Mouse (Mus musculus) MEL (cell line): ENCODE results near the gene Pla2g3. TPM values are rescaled to one million over a fixed set of nuclear protein-coding genes. Genes with fewer than 3 reads are reported as not detected.

Experiments used
- DNase-seq: peaks from one replicate; pipeline ENCODE4 v3.0.0; 2011; ENCODE audit warnings: low read depth, low spot score
- H3K27ac ChIP-seq: 2 replicates; pipeline ENCODE4 v1.5.1; 2012; ENCODE audit warnings: low read depth, mild to moderate bottlenecking, control low read depth, low read length, moderate library complexity; ENCODE audit not compliant: control insufficient read depth
- H3K27me3 ChIP-seq, 2 experiments: fragments of 150-350 bp in 1 of 2; sonication (generic) in 1 of 2; 2 replicates each; pipeline ENCODE4 v1.6.1; 2012; ENCODE audit warnings: low read length in 2 of 2, mild to moderate bottlenecking in 2 of 2, improper control_type of control experiment in 1 of 2, moderate library complexity in 1 of 2; ENCODE audit not compliant: insufficient read depth in 2 of 2, control insufficient read depth in 1 of 2
- H3K36me3 ChIP-seq, 2 experiments: 2 replicates each; pipeline ENCODE4 v1.6.1; 2012 to 2014; ENCODE audit warnings: low read length in 2 of 2, improper control_type of control experiment in 1 of 2, inconsistent platforms in 1 of 2, mild to moderate bottlenecking in 1 of 2; ENCODE audit not compliant: insufficient read depth in 2 of 2, control insufficient read depth in 1 of 2
- H3K4me1 ChIP-seq, 2 experiments: fragments of 150-350 bp in 1 of 2; sonication (generic) in 1 of 2; 2 replicates each; pipeline ENCODE4 v1.6.1; 2012; ENCODE audit warnings: low read length in 2 of 2, improper control_type of control experiment in 1 of 2, mild to moderate bottlenecking in 1 of 2; ENCODE audit not compliant: insufficient read depth in 2 of 2, control insufficient read depth in 1 of 2
- H3K4me3 ChIP-seq, 2 experiments: fragments of 150-350 bp in 1 of 2; sonication (generic) in 1 of 2; 2 replicates each; pipeline ENCODE4 v1.5.1; 2012; ENCODE audit warnings: low read depth in 2 of 2, low read length in 2 of 2, mild to moderate bottlenecking in 2 of 2, moderate library complexity in 2 of 2, control low read depth in 1 of 2, improper control_type of control experiment in 1 of 2; ENCODE audit not compliant: control insufficient read depth in 1 of 2, insufficient read depth in 1 of 2
- H3K79me2 ChIP-seq: 2 replicates; pipeline ENCODE4 v1.6.1; 2012; ENCODE audit warnings: mild to moderate bottlenecking, low read length, moderate library complexity; ENCODE audit not compliant: control insufficient read depth, poor library complexity, insufficient read depth
- H3K9ac ChIP-seq: 2 replicates; pipeline ENCODE4 v1.6.1; 2012; ENCODE audit warnings: low read depth, mild to moderate bottlenecking, control low read depth, low read length, moderate library complexity; ENCODE audit not compliant: control insufficient read depth, poor library complexity, severe bottlenecking
- H3K9me3 ChIP-seq: fragments of 150-350 bp; sonication (generic); replicated peaks from 2 replicates; pipeline ENCODE4 v1.6.1; 2012; ENCODE audit warnings: mild to moderate bottlenecking, low read length, improper control_type of control experiment, moderate library complexity; ENCODE audit not compliant: insufficient read depth
- CHD1 ChIP-seq: IDR thresholded peaks from 2 replicates; pipeline ENCODE4 v1.6.1; 2012; ENCODE audit warnings: low read depth, mild to moderate bottlenecking, inconsistent platforms, low read length, improper control_type of control experiment
- CHD2 ChIP-seq: IDR thresholded peaks from 2 replicates; pipeline ENCODE4 v1.6.1; 2011; ENCODE audit warnings: low read length, improper control_type of control experiment
- CTCF ChIP-seq, 3 experiments: IDR thresholded peaks in 2 of 3; conservative IDR thresholded peaks in 1 of 3; 2 replicates each; pipeline ENCODE4 v1.5.1; 2011 to 2012; ENCODE audit warnings: low read length in 3 of 3, low read depth in 2 of 3, mild to moderate bottlenecking in 2 of 3, improper control_type of control experiment in 1 of 3, inconsistent platforms in 1 of 3, mixed read lengths in 1 of 3, moderate library complexity in 1 of 3; ENCODE audit not compliant: control insufficient read depth in 1 of 3, insufficient read depth in 1 of 3, poor library complexity in 1 of 3, severe bottlenecking in 1 of 3
- E2F4 ChIP-seq: IDR thresholded peaks from 2 replicates; pipeline ENCODE4 v1.6.1; 2011; ENCODE audit warnings: low read depth, low read length, improper control_type of control experiment, borderline replicate concordance
- ELF1 ChIP-seq: IDR thresholded peaks from 2 replicates; pipeline ENCODE4 v1.6.1; 2014; ENCODE audit warnings: low read depth, mild to moderate bottlenecking, inconsistent platforms, low read length, improper control_type of control experiment, moderate library complexity
- EP300 ChIP-seq, 2 experiments: IDR thresholded peaks; 2 replicates each; pipeline ENCODE4 v1.6.1; 2011; ENCODE audit warnings: improper control_type of control experiment in 2 of 2, low read length in 2 of 2, low read depth in 1 of 2, mild to moderate bottlenecking in 1 of 2
- GATA1 ChIP-seq: IDR thresholded peaks from 2 replicates; pipeline ENCODE4 v1.6.1; 2011; ENCODE audit warnings: low read depth, low read length, improper control_type of control experiment
- HCFC1 ChIP-seq: IDR thresholded peaks from 2 replicates; pipeline ENCODE4 v1.6.1; 2012; ENCODE audit warnings: low read depth, mild to moderate bottlenecking, inconsistent platforms, low read length, improper control_type of control experiment, moderate library complexity
- JUND ChIP-seq: IDR thresholded peaks from 2 replicates; pipeline ENCODE4 v1.6.1; 2011; ENCODE audit warnings: low read depth, mild to moderate bottlenecking, improper control_type of control experiment, low read length
- MAX ChIP-seq: IDR thresholded peaks from 2 replicates; pipeline ENCODE4 v1.6.1; 2011; ENCODE audit warnings: low read length, improper control_type of control experiment
- MAZ ChIP-seq: IDR thresholded peaks from 2 replicates; pipeline ENCODE4 v1.6.1; 2012; ENCODE audit warnings: low read depth, mild to moderate bottlenecking, inconsistent platforms, low read length, improper control_type of control experiment
- MEF2A ChIP-seq: IDR thresholded peaks from 2 replicates; pipeline ENCODE4 v1.6.1; 2014; ENCODE audit warnings: low read depth, mild to moderate bottlenecking, inconsistent platforms, low read length, improper control_type of control experiment; ENCODE audit not compliant: poor library complexity, insufficient replicate concordance, severe bottlenecking; ENCODE audit errors: extremely low read depth
- MXI1 ChIP-seq: IDR thresholded peaks from 2 replicates; pipeline ENCODE4 v1.6.1; 2011; ENCODE audit warnings: mild to moderate bottlenecking, low read depth, low read length, improper control_type of control experiment
- MYB ChIP-seq: IDR thresholded peaks from 2 replicates; pipeline ENCODE4 v1.6.1; 2011; ENCODE audit warnings: mild to moderate bottlenecking, low read depth, low read length, improper control_type of control experiment
- NELFE ChIP-seq: IDR thresholded peaks from 2 replicates; pipeline ENCODE4 v1.6.1; 2011; ENCODE audit warnings: low read depth, low read length, improper control_type of control experiment
- NRF1 ChIP-seq: IDR thresholded peaks from 2 replicates; pipeline ENCODE4 v1.6.1; 2014; ENCODE audit warnings: low read depth, mild to moderate bottlenecking, inconsistent platforms, low read length, improper control_type of control experiment, moderate library complexity; ENCODE audit not compliant: poor library complexity, insufficient read depth, severe bottlenecking
- POLR2A ChIP-seq, 2 experiments: IDR thresholded peaks; 2 replicates each; pipeline ENCODE4 v1.6.1; 2011 to 2012; ENCODE audit warnings: low read length in 2 of 2, mild to moderate bottlenecking in 2 of 2, control low read depth in 1 of 2, improper control_type of control experiment in 1 of 2, low read depth in 1 of 2, moderate library complexity in 1 of 2; ENCODE audit not compliant: control insufficient read depth in 1 of 2, insufficient read depth in 1 of 2, poor library complexity in 1 of 2
- POLR2AphosphoS2 ChIP-seq: IDR thresholded peaks from 2 replicates; pipeline ENCODE4 v1.6.1; 2011; ENCODE audit warnings: low read length, improper control_type of control experiment
- POLR2AphosphoS5 ChIP-seq: IDR thresholded peaks from 2 replicates; pipeline ENCODE4 v1.6.1; 2012; ENCODE audit warnings: low read depth, borderline replicate concordance, mild to moderate bottlenecking, inconsistent platforms, low read length, moderate library complexity, mixed read lengths
- RAD21 ChIP-seq: IDR thresholded peaks from 2 replicates; pipeline ENCODE4 v1.6.1; 2011; ENCODE audit warnings: mild to moderate bottlenecking, low read depth, low read length, improper control_type of control experiment
- RCOR1 ChIP-seq: IDR thresholded peaks from 2 replicates; pipeline ENCODE4 v1.6.1; 2012; ENCODE audit warnings: low read depth, mild to moderate bottlenecking, inconsistent platforms, low read length, improper control_type of control experiment
- SIN3A ChIP-seq: IDR thresholded peaks from 2 replicates; pipeline ENCODE4 v1.6.1; 2012; ENCODE audit warnings: low read length, improper control_type of control experiment, inconsistent platforms
- SMC3 ChIP-seq: IDR thresholded peaks from 2 replicates; pipeline ENCODE4 v1.6.1; 2011; ENCODE audit warnings: low read depth, low read length, improper control_type of control experiment
- TAL1 ChIP-seq: IDR thresholded peaks from 2 replicates; pipeline ENCODE4 v1.6.1; 2012; ENCODE audit warnings: mild to moderate bottlenecking, inconsistent platforms, low read length, moderate library complexity, mixed read lengths
- TBP ChIP-seq: IDR thresholded peaks from 2 replicates; pipeline ENCODE4 v1.8.0; 2011; ENCODE audit warnings: low read depth, low read length, improper control_type of control experiment
- TCF12 ChIP-seq: IDR thresholded peaks from 2 replicates; pipeline ENCODE4 v1.6.1; 2014; ENCODE audit warnings: low read depth, mild to moderate bottlenecking, inconsistent platforms, low read length, improper control_type of control experiment, moderate library complexity
- UBTF ChIP-seq: IDR thresholded peaks from 2 replicates; pipeline ENCODE4 v1.6.1; 2012; ENCODE audit warnings: low read depth, mild to moderate bottlenecking, inconsistent platforms, low read length, improper control_type of control experiment, moderate library complexity, borderline replicate concordance; ENCODE audit not compliant: insufficient read depth
- USF1 ChIP-seq: IDR thresholded peaks from 2 replicates; pipeline ENCODE4 v1.6.1; 2014; ENCODE audit warnings: low read depth, mild to moderate bottlenecking, inconsistent platforms, low read length, improper control_type of control experiment, moderate library complexity
- USF2 ChIP-seq, 2 experiments: IDR thresholded peaks; 2 replicates each; pipeline ENCODE4 v1.6.1; 2011 to 2012; ENCODE audit warnings: improper control_type of control experiment in 2 of 2, low read length in 2 of 2, borderline replicate concordance in 1 of 2, inconsistent platforms in 1 of 2, low read depth in 1 of 2, mild to moderate bottlenecking in 1 of 2; ENCODE audit not compliant: insufficient read depth in 1 of 2
- ZC3H11A ChIP-seq: IDR thresholded peaks from 2 replicates; pipeline ENCODE4 v1.6.1; 2012; ENCODE audit warnings: low read depth, mild to moderate bottlenecking, inconsistent platforms, low read length, improper control_type of control experiment
- ZKSCAN1 ChIP-seq: IDR thresholded peaks from 2 replicates; pipeline ENCODE4 v1.6.1; 2012; ENCODE audit warnings: low read depth, mild to moderate bottlenecking, inconsistent platforms, low read length, improper control_type of control experiment, moderate library complexity
- ZNF384 ChIP-seq: IDR thresholded peaks from 2 replicates; pipeline ENCODE4 v1.6.1; 2012; ENCODE audit warnings: low read depth, mild to moderate bottlenecking, inconsistent platforms, low read length, improper control_type of control experiment
- polyA plus RNA-seq, 2 experiments: library from polyadenylated mRNA; stranded (reverse) in 1 of 2; unstranded in 1 of 2; fragments of >175 nt in 1 of 2; fragments of >200 nt in 1 of 2; gene quantifications; 2 replicates each; pipeline versions ENCODE4 v1.2.1 to v1.2.4; 2012; ENCODE audit warnings: low replicate concordance in 2 of 2, low read depth in 1 of 2; ENCODE audit not compliant: insufficient read length in 2 of 2, insufficient read depth in 1 of 2, missing spikeins in 1 of 2
- total RNA-seq: library from RNA; depleted of rRNA; stranded (reverse); fragments of 300-350 nt; gene quantifications from 2 replicates; pipeline ENCODE4 v1.2.3, GENCODE M21; 2012

The Pla2g3 gene
- total and polyA plus RNA-seq, 3 experiments = 0.15 to 0.39 TPM; not detected in 1

- Histone ChIP-seq H3K4me3 (no peak overlapping the region), H3K27me3 (no peaks in the 10 kb centered on the region; a peak in 1 of 4 replicates), H3K79me2 (no peaks in the 10 kb centered on the region), H3K4me1 (no peaks in the 10 kb centered on the region), H3K36me3 (no peaks in the 10 kb centered on the region), H3K9me3 (no peaks in the 10 kb centered on the region), H3K9ac (no peak overlapping the region), H3K27ac (no peak overlapping the region)
- TF ChIP-seq NELFE = no peak
- TF ChIP-seq CHD1 = no peak
- TF ChIP-seq EP300 (IDR thresholded peaks at IDR 0.05; ENCODE audit: low read depth in 1 of 2, low read length in 2 of 2) = no peak
- TF ChIP-seq JUND = no peak
- TF ChIP-seq SIN3A = no peak
- DNase-seq = no peak
Observed at GRCm38 (mm10) chr11:3471448-3471850, 16.6 kb upstream of the Pla2g3 start.

- peak; percentile 92 for DNase-seq
- Histone ChIP-seq H3K36me3 (no peaks in the 10 kb centered on the region), H3K27ac (no peak overlapping the region), H3K79me2 (no peaks in the 10 kb centered on the region), H3K4me1 (no peaks in the 10 kb centered on the region), H3K9me3 (no peaks in the 10 kb centered on the region), H3K9ac (no peak overlapping the region), H3K4me3 (no peak overlapping the region)
- TF ChIP-seq GATA1 = peak; percentile 55
- no peak for TF ChIP-seq ZKSCAN1
- no peak for TF ChIP-seq MYB
- TF ChIP-seq RCOR1 = 0 out of 2 replicates have a peak, but pooled peaks have one; percentile 18
- peak; percentile 44; the same call in 1 of the 2 replicates for TF ChIP-seq ELF1
- peak; percentile 97 for TF ChIP-seq ZC3H11A
- peak; percentile 48; the same call in 1 of the 2 replicates for TF ChIP-seq MXI1
- no peak for TF ChIP-seq POLR2A (IDR thresholded peaks at IDR 0.05; ENCODE audit: control insufficient read depth in 1 of 2, insufficient read depth in 1 of 2, low read depth in 1 of 2, low read length in 2 of 2, poor library complexity in 1 of 2)
- no peak for TF ChIP-seq USF2 (IDR thresholded peaks at IDR 0.05; ENCODE audit: borderline replicate concordance in 1 of 2, insufficient read depth in 1 of 2, low read depth in 1 of 2, low read length in 2 of 2)
- peak; percentile 77; the same call in 1 of the 2 replicates for TF ChIP-seq SIN3A
- no peak for TF ChIP-seq NELFE
- TF ChIP-seq TBP = no peak
- no peak for TF ChIP-seq MAX
- peak; percentile 74 for TF ChIP-seq JUND
- no peak for TF ChIP-seq CHD2
- no peak for TF ChIP-seq TAL1
- TF ChIP-seq ZNF384 = 0 out of 2 replicates have a peak, but pooled peaks have one; percentile 16
- peak; percentile 99 for TF ChIP-seq SMC3
- TF ChIP-seq NRF1 = no peak
- peak; percentile 41; the same call in 1 of the 2 replicates for TF ChIP-seq TCF12
- no peak for TF ChIP-seq MEF2A
- TF ChIP-seq E2F4 = no peak
- peak; percentile 90 to 100 (median 97) for TF ChIP-seq CTCF (IDR thresholded peaks at IDR 0.05 in 2 of 3, conservative IDR thresholded peaks at IDR 0.05 in 1 of 3; ENCODE audit: control insufficient read depth in 1 of 3, insufficient read depth in 1 of 3, low read depth in 2 of 3, low read length in 3 of 3, poor library complexity in 1 of 3, severe bottlenecking in 1 of 3)
- no peak for TF ChIP-seq HCFC1
- TF ChIP-seq MAZ = no peak
- no peak for TF ChIP-seq POLR2AphosphoS5
- TF ChIP-seq CHD1 = no peak
- TF ChIP-seq POLR2AphosphoS2 = no peak
- TF ChIP-seq USF1 = no peak
- TF ChIP-seq RAD21 = no peak; the same call in none of the 2 replicates
- TF ChIP-seq UBTF = no peak
- TF ChIP-seq, all 39 proteins: peak for 11
- no peaks in the 10 kb centered on the region; a peak in 1 of 4 replicates for H3K27me3 ChIP-seq
Observed at GRCm38 (mm10) chr11:3472484-3472883, 15.6 kb upstream of the Pla2g3 start.
